Comparison of ENCODE assay signal across 19 mouse cellular contexts in the genomic region with DNA sequence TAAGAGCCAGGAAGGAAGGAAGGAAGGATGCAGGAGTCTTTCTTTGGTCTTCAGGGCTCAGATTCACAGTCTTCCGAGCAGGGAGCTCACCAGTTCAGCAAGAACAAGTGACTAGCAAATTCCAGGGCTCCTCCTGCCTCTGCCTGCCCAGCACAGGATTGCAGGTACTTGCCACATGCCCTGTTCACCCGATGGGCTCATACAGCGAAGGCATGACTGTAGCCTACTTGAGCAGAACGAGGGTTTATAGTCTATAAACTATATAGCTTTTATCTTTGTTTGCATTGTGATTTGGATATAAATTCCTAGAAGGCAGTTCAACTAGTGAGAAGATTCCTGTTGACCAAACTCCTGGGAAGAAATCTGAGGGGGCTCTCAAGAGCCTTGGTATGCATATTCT. TPM values are rescaled to one million over a fixed set of nuclear protein-coding genes. Genes with fewer than 3 reads are reported as not detected.
A peak's percentile ranks its signal among the peaks of the same experiment; 100 is the strongest.
DNase-seq lines count a peak whose midpoint lies in the region; ATAC-seq lines count a peak whose summit lies in the region.
"Had no signal": no experiment of that assay in that cellular context is flagged by ENCODE, and none has a peak within 500 bp of the region (broad histone marks: within the 10 kb centered on the region; RNA-seq: fewer than 3 reads in every experiment).

No protein-coding gene starts in this region.

- H3K9ac ChIP-seq in intestine, embryonic 15.5 days: no peak overlapping the region
- no peak overlapping the region for H3K9ac ChIP-seq in intestine, embryonic 16.5 days (ENCODE audit: low read depth, low read length)
- H3K9ac ChIP-seq in stomach, embryonic 15.5 days: no peak overlapping the region
- H3K9ac ChIP-seq in stomach, embryonic 16.5 days (ENCODE audit: low read length): no peak overlapping the region
- H3K9ac ChIP-seq: embryonic facial prominence, embryonic 12.5 days; forebrain, embryonic 13.5 days; forebrain, embryonic 15.5 days had no signal

- WGBS in intestine, embryonic 15.5 days: 55% methylated on average over 4 of the region's 4 CpGs
- 56% methylated on average over 4 of the region's 4 CpGs for WGBS in intestine, embryonic 16.5 days
- 69% methylated on average over 4 of the region's 4 CpGs for WGBS in stomach, embryonic 15.5 days
- WGBS in stomach, embryonic 16.5 days: 70% methylated on average over 4 of the region's 4 CpGs

- no peaks in the 10 kb centered on the region for H3K27me3 ChIP-seq in intestine, embryonic 15.5 days (replicated peaks)
- no peaks in the 10 kb centered on the region for H3K27me3 ChIP-seq in intestine, embryonic 16.5 days (replicated peaks; ENCODE audit: control insufficient read depth, insufficient read depth, low read length)
- no peaks in the 10 kb centered on the region for H3K27me3 ChIP-seq in stomach, embryonic 15.5 days (replicated peaks)
- no peaks in the 10 kb centered on the region for H3K27me3 ChIP-seq in stomach, embryonic 16.5 days (ENCODE audit: control insufficient read depth, insufficient read depth, low read length)
- H3K27me3 ChIP-seq: embryonic facial prominence, embryonic 12.5 days; forebrain, embryonic 13.5 days; forebrain, embryonic 15.5 days had no signal

- no peak overlapping the region for H3K4me2 ChIP-seq in intestine, embryonic 15.5 days (replicated peaks)
- no peak overlapping the region for H3K4me2 ChIP-seq in intestine, embryonic 16.5 days (ENCODE audit: low read depth, low read length)
- H3K4me2 ChIP-seq in stomach, embryonic 15.5 days: no peak overlapping the region
- H3K4me2 ChIP-seq in stomach, embryonic 16.5 days (ENCODE audit: low read depth, low read length): no peak overlapping the region
- H3K4me2 ChIP-seq: embryonic facial prominence, embryonic 12.5 days; forebrain, embryonic 13.5 days; forebrain, embryonic 15.5 days had no signal

- no peak for DNase-seq in liver
- no peak for DNase-seq in layer of hippocampus, postnatal 25 days (ENCODE audit: extremely low spot score in 1 of 2, low spot score in 1 of 2)
- DNase-seq: adrenal gland, adult 2 months; adrenal gland, postnatal 10 days; adrenal gland, postnatal 25 days; cerebellum, adult 11 months; cerebellum, adult 18-20 months; cerebellum, adult 8-10 months; cerebellum, adult 9-11 months; cerebellum, postnatal 14 days; cerebellum, postnatal 36 days had no signal

- no peak overlapping the region for H3K4me3 ChIP-seq in intestine, embryonic 15.5 days (replicated peaks)
- no peak overlapping the region for H3K4me3 ChIP-seq in intestine, embryonic 16.5 days (ENCODE audit: low read length)
- no peak overlapping the region for H3K4me3 ChIP-seq in stomach, embryonic 15.5 days (replicated peaks)
- no peak overlapping the region for H3K4me3 ChIP-seq in stomach, embryonic 16.5 days (replicated peaks; ENCODE audit: low read length)
- H3K4me3 ChIP-seq: embryonic facial prominence, embryonic 10.5 days; embryonic facial prominence, embryonic 12.5 days; forebrain, embryonic 13.5 days; forebrain, embryonic 15.5 days had no signal

- H3K27ac ChIP-seq in intestine, embryonic 15.5 days: no peak overlapping the region
- H3K27ac ChIP-seq in intestine, embryonic 16.5 days (ENCODE audit: low read length): no peak overlapping the region
- peak overlapping the region; percentile 45; the same call in 1 of the 2 replicates for H3K27ac ChIP-seq in stomach, embryonic 15.5 days
- H3K27ac ChIP-seq in stomach, embryonic 16.5 days (ENCODE audit: low read length): peak overlapping the region; percentile 68; the same call in 1 of the 2 replicates
- H3K27ac ChIP-seq: embryonic facial prominence, embryonic 10.5 days; embryonic facial prominence, embryonic 12.5 days; forebrain, embryonic 13.5 days; forebrain, embryonic 15.5 days had no signal

- 0 out of 2 replicates have a peak, but pooled peaks have one; percentile 51 for ATAC-seq in intestine, embryonic 15.5 days
- no peak for ATAC-seq in intestine, embryonic 16.5 days
- ATAC-seq in stomach, embryonic 15.5 days (ENCODE audit: insufficient read depth, low FRiP score, low read depth): no peak
- ATAC-seq in stomach, embryonic 16.5 days (ENCODE audit: insufficient read depth, low FRiP score): no peak
- ATAC-seq: forebrain, embryonic 13.5 days; forebrain, embryonic 15.5 days had no signal

- H3K36me3 ChIP-seq in intestine, embryonic 15.5 days: no peaks in the 10 kb centered on the region
- no peaks in the 10 kb centered on the region for H3K36me3 ChIP-seq in intestine, embryonic 16.5 days (ENCODE audit: control insufficient read depth, insufficient read depth, low read length)
- no peaks in the 10 kb centered on the region for H3K36me3 ChIP-seq in stomach, embryonic 15.5 days
- no peaks in the 10 kb centered on the region for H3K36me3 ChIP-seq in stomach, embryonic 16.5 days (ENCODE audit: control insufficient read depth, insufficient read depth, low read length)
- H3K36me3 ChIP-seq: embryonic facial prominence, embryonic 10.5 days; embryonic facial prominence, embryonic 12.5 days; forebrain, embryonic 15.5 days had no signal

- H3K4me1 ChIP-seq in intestine, embryonic 15.5 days (replicated peaks): no peaks in the 10 kb centered on the region
- H3K4me1 ChIP-seq in intestine, embryonic 16.5 days (ENCODE audit: control insufficient read depth, insufficient read depth, low read length): no peaks in the 10 kb centered on the region
- no peaks in the 10 kb centered on the region for H3K4me1 ChIP-seq in stomach, embryonic 15.5 days
- H3K4me1 ChIP-seq in stomach, embryonic 16.5 days (ENCODE audit: control insufficient read depth, insufficient read depth, low read length): no peaks in the 10 kb centered on the region
- H3K4me1 ChIP-seq: embryonic facial prominence, embryonic 10.5 days; embryonic facial prominence, embryonic 12.5 days; forebrain, embryonic 13.5 days; forebrain, embryonic 15.5 days had no signal

- H3K9me3 ChIP-seq in intestine, embryonic 15.5 days: no peaks in the 10 kb centered on the region
- no peaks in the 10 kb centered on the region for H3K9me3 ChIP-seq in intestine, embryonic 16.5 days (ENCODE audit: control insufficient read depth, low read length)
- H3K9me3 ChIP-seq in stomach, embryonic 15.5 days: no peaks in the 10 kb centered on the region
- H3K9me3 ChIP-seq in stomach, embryonic 16.5 days (replicated peaks; ENCODE audit: control insufficient read depth, low read length): no peaks in the 10 kb centered on the region
- H3K9me3 ChIP-seq: embryonic facial prominence, embryonic 10.5 days; embryonic facial prominence, embryonic 12.5 days; forebrain, embryonic 13.5 days; forebrain, embryonic 15.5 days had no signal

RNA-seq across cellular contexts. Expression of a gene that starts 18.4 kb away (rescaled TPM):
- polyA plus RNA-seq in intestine, embryonic 15.5 days (2015; fragmentation: Nextera tagmentation; extraction: Ambion mirVana): 12.4 and 16.5 TPM in 2 replicates
- 11.1 and 12.0 TPM in 2 replicates for polyA plus RNA-seq in intestine, embryonic 16.5 days (2015; fragmentation: Nextera tagmentation; extraction: Ambion mirVana)
- polyA plus RNA-seq in stomach, embryonic 15.5 days (2015; fragmentation: Nextera tagmentation; extraction: Ambion mirVana): 16.0 and 16.7 TPM in 2 replicates
- 11.9 and 13.6 TPM in 2 replicates for polyA plus RNA-seq in stomach, embryonic 16.5 days (2015; fragmentation: Nextera tagmentation; extraction: Ambion mirVana)
- 10 to 100 TPM; 34.3 to 36.5 TPM for total RNA-seq in layer of hippocampus, postnatal 25 days (2021)

Comparison
In these comparisons a context has a peak if more than half of its experiments do, and no peak if none do; other contexts are left out.
1. H3K27ac ChIP-seq: peak in stomach, embryonic 15.5 days (single experiment) and stomach, embryonic 16.5 days (single experiment); none in intestine, embryonic 15.5 days (single experiment) and intestine, embryonic 16.5 days (single experiment).